Mouse (Mus musculus) thymus, postnatal 25 days (tissue): ENCODE measurements at regions not wholly inside any gene's neighbourhood (a gene's known extent, or its start where the extent isn't known, plus 50 kb on each side); places are given as distances from the start of the nearest gene placed in this dataset.

Experiments
- DNase-seq: peaks from one replicate; pipeline ENCODE4 v3.0.0; 2022

GRCm38 (mm10) chr6:117627461-117627860 is 213.5 kb upstream of the Zfp637 start:
- DNase-seq = no peak

DNA sequence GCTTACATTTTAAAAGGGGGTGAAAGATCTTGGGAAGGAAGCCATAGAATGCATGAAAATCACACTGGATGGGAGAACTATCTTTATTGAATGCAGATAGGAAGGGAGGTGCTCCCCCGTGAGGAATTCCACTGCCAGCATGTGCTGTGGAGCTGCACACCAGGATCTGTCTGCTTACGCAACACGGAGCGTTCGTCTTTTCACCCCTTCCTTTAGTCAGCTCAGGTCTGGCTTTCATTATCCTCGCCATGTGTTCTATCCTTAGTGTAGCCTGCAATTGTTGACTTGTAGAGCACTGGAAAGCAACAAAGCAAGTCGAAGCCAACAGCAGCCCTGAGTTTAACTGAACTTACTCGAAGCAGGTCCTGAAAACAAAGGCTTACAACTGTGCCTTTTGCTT is 194.4 kb upstream of the Zfp637 start:
- no peak for DNase-seq

- DNase-seq = no peak
Measured at GRCm38 (mm10) chr6:117650541-117650940, 190.4 kb upstream of the Zfp637 start.

DNA sequence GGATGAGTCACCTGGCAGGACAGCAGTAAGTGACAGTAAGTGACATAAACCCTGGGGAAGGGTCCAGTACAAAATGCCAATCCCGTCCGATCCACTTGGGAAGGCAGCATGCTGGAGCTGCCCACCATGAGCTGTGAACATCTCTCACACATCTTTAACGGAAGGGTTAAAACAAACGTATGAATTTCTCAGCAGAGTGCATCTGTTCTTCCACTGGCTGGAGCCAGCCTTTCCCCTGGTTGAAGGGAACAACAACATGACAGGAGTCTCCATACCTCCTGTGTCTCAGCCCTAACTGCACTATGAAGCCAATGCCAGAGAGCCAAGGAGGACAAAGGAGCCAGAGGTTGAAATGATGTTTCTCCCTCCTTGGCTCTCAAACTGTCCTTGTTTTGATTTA is 189.4 kb upstream of the Zfp637 start:
- no peak for DNase-seq

DNA sequence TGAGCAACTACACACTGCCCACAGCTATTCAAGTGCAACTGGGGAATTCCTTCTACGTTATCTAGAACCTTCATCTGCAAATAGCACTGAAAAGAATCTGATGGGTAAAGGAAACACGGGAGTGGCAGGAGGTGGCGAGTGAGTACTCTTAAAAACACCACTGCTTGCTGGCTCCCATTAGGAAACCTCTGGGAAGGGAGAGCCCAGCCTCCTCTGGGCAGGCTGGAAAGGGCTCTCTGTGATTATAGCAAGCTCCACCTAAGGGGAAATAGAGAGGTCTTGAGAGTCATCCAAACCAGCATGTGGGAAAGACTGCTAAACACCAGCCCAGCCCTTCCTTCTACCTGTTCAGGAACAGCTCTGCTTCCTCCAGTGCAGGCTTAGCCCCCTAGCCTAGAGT is 189.0 kb upstream of the Zfp637 start:
- DNase-seq = no peak

- DNase-seq = no peak
Measured at GRCm38 (mm10) chr6:117652917-117653316, 188.1 kb upstream of the Zfp637 start.

DNA sequence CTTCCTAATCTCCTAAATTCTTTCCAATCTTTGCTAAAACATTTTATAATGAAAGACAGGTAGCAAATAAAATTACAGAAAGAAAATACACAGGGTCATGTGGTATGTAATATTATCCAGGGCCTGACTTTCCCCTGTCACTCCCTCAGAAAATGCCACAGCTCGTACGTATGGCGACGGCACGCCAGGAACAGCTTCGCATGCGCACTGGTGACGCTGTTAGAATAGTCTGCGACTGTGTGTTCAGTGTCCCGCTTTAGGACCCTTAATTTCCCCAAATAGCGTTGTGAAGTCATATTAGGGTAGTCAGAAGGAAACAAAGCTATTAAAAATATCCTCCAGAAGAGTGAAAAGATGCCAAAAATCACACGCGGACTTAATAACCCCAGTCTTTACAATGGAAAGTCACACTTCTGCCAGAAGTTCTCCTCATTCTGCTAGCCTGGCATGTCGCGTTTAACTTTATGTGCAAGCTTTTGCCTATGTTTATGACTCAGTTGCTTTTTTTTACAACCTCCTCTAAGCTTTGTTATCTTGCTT is 187.0 kb upstream of the Zfp637 start:
- no peak for DNase-seq

DNA sequence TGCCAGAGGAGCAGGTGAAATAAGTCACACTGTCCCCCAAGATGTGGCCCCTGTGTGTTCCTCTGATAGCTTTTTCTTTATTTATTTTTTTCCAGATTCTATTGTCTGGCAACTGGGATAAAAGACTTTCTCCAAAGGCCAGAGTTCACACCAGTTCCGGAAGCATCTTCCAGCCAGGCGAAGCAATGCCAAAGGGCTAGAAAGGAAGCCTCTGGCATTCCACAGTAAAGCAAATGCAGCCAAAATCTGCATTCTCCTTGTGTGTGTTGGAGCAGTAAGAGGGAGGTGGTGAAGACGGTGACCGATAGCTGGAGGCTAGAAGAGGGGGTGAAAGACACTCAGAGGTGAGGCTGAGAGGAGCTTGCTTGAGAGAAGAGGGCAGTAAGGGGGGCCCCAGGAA is 185.0 kb upstream of the Zfp637 start:
- no peak for DNase-seq

DNA sequence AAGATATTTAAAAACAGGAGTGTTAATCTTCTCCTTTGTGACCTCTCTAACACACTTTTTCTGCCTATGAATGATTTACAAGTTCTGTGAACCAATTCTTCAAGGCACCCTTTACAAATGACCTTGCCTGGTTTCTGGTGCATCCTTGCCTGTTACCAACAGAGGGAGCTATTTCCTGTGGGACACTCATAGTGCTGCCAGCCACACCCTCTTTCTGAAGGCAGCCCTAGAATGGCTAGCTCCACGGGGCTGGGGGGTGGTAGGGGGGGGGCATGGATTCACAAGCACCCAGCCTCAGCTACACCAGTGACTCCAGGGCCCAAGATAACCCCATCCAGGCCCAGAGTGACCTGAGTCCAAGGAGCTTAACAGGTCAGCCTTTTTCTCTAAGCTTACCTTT is 180.4 kb upstream of the Zfp637 start:
- peak; percentile 21 for DNase-seq

DNA sequence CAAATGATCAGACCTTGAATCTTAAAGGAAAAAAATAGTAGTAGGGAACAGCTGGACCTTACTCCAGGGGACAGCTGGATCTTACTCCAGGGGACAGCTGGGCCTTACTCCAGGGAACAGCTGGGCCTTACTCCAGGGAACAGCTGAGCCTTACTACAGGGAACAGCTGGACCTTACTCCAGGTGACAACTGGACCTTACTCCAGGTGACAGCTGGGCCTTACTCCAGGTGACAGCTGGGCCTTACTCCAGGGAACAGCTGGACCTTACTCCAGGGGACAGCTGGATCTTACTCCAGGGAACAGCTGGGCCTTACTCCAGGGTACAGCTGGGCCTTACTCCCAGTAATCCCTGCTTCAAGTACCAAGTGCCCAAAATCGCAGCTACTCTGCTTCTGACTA is 178.3 kb upstream of the Zfp637 start:
- DNase-seq = no peak

DNA sequence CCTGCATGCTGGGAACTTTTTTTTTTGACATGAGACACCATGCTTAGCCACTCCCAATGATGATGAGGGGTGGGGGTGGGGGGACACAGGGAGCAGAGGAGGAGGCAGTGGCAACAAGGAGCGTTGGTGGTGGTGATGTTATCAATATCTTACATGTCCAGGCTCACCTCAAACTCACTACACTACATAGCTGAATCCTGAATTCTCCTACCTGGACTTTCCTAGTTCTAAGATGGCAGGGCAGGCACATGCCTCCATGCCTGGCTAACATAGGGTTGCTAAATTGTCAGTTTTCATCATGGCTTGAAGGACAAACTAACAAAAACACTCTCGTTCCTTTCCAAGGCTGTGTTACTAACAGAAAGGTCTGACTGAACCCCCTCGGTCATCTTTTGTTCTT is 170.6 kb upstream of the Zfp637 start:
- no peak for DNase-seq

DNA sequence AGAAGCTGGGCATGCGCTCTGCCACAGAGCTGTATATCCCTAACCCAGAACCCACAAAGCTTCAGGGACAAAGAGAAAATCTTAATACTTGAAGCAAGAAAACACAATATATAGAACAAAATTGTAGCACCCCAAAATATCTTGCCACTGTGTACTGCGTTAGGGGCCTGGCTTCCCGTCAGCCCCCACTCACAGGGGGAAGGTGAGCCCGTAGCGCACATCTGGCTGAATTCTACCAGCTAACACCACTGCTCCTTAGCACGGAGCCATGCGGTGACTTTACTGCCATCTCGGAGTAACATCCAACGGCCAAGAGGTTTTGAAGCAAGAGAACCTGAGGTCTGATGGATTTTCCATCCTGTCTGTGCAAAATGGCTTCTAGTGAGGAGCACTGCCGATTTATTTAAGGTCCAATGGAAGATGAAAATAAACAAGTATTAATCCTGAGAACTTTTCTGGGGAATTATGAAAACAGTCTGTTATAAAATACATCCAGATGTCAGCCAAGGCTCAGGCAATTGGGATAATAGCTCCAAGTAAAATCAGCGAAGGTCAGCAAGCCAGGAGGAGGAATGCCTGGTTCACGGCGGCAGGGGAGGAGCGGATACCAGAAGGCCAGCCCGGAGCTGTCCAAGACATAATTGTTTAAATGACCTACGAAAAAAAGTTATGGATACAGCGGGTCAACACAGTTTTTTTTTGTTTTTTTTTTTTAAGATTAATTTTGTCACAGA is 170.0 kb upstream of the Zfp637 start:
- DNase-seq = no peak

DNA sequence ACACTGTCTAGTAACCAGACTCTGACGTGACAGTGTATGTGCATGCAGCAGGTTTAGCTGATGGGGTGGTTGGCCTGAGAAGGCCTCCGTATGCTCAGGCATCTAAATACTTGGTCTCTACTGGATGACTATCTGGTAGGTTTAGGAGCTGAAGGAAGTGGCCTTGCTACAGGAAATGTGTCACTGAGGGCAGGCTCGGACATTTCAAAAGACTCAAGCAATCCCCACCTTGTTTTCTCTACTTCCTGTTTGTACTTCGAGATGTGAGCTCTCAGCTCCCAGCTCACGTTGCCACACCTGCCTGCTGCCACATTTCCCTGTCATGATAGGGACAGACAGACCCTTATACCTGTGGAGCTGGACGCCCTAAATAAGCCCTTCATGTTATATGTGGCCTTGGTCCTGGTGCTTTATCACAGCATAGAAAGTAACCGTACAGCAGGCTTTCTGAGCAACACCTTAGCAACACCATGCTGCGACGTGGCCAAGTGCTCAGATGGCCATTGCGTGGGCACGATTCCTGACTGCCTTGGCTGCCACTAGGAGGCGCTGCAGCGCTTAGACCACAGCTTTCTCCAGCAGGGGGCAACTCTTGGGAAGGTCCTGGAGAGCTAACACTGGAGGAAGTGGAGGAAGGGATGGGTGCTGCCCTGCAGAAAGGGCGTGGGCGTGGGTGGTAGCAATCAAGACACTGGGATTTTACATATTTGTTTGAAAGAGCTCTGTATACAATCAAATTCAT is 165.8 kb upstream of the Zfp637 start:
- peak; percentile 37 for DNase-seq

DNA sequence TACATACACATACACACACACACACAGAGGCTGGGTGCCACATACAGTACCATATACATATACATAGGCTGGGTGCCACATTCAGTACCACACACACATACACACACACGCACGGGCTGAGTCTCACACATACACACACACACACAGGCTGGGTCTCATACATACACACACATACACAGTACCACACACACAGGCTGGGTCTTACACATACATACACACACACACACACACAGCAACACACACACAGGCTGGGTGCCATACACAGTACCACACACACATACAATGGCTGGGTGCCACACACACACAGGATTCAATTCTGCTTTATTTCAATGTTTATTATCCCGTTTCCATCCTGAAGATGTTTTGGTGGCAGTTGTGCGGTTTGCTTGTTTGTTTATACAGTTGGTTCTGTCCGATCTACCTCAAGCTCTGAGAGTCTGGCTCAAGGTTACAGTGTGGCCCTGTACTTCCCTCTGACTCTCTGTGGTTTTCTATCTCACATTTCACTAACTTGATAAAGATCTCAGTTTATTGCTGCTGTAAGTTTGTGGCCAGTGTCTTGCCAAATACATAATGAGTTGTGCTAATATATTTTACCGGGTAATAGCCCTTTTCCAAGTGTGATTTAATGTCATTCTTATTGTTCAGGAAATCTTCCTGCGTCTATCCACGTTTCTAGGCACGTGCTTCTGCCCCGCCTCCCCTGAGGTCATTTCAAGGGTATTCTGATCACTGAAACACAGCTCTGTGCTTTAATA is 164.7 kb upstream of the Zfp637 start:
- DNase-seq = no peak

GRCm38 (mm10) chr6:117677062-117677461 is 163.9 kb upstream of the Zfp637 start:
- DNase-seq = peak; percentile 38

- no peak for DNase-seq
Measured at GRCm38 (mm10) chr6:117677821-117678220, 163.2 kb upstream of the Zfp637 start.

DNA sequence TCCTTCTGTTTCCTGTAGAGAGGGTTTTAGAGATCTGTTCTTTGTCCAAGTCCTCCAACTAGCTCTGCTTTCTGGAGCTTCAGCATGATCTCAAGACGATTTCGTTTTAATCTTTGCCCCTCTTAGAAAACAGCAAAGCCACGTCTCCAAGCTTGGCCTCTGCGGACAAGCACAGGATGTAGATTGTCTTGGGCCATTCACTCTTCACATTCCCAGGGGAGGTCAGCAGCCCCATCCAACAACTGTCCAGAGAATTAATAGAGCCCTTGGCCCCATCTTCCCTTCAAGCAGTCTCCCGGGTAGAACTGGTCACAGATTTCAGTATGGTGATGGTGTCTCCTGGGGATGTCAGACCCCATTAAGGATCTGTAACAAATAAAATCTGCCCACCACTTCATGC is 162.7 kb upstream of the Zfp637 start:
- no peak for DNase-seq

DNA sequence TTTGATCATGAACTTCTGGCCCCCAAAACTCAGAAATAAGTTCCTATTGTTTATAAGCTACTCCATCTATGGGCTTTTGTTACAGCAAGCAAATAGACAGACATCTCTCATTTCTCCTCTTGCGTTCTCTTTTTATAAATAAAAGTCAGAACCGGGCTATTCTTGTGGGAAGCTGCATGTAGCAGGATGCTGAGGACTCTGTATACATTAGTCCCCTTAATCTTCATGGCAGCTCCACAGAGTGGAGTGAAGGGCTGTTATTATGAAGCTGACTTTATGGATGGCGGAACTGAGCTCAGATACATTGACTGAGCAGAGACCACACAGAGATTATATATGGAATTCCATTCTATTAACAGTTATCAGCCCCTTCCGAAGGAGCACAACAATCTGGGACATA is 162.1 kb upstream of the Zfp637 start:
- no peak for DNase-seq

GRCm38 (mm10) chr6:117686212-117686611 is 154.8 kb upstream of the Zfp637 start:
- DNase-seq = no peak

DNA sequence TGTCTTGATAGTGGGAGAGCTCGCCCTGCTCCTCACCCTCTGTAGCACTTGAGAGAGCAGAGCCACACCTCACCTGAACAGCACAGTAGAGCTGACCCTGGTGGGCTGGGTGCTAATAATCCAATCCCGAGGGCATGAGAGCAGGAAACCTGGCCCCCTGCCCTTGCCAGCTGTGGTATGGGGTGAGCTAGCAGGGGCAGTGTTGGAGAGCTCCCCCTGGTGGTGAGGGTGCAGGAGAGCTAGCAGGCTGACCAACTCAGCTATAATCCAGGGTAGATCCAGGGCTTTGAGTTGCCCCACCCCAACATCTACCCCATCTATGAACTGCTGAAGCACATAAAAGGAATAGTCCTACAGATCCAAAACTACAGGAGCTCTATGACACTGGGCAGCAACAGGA is 153.9 kb upstream of the Zfp637 start:
- peak; percentile 49 for DNase-seq

DNA sequence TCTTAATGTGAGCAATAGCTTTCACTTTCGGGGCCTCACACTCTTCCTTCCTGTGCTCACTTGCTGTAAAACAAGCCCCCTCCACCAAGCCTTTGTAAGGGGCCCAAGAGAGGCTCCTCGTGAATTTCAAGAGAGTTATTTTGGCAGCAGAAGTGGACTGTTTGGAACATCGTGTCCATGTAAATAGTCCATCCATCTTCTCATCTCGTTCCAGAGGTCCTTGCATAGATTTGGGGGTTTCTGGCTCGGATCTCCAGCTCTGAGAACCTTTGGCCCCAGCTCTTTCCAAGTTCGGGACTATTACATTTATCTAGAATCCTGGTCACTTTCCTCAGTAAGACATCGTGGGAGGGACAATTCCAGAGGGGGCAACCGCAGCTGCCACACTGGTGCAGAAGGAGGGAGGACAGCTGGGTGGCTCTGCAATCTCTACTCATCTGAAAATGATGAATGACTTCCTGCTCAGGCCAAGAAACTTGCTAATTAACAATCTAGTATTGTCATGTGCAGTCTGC is 152.3 kb upstream of the Zfp637 start:
- DNase-seq = no peak

GRCm38 (mm10) chr6:117700286-117700685 is 140.7 kb upstream of the Zfp637 start:
- DNase-seq = no peak

- no peak for DNase-seq
Measured at GRCm38 (mm10) chr6:117701547-117701946, 139.4 kb upstream of the Zfp637 start.
